Mouse (Mus musculus) testis, adult 2 months (tissue): ENCODE measurements around the gene Lyrm1.

Experiments used
- CTCF ChIP-seq: fragments of 200-500 bp; IDR thresholded peaks from 2 replicates; pipeline ENCODE4 v1.5.1; 2012; ENCODE audit warnings: low read depth, mild to moderate bottlenecking, inconsistent platforms, low read length, moderate library complexity; ENCODE audit not compliant: control insufficient read depth, insufficient read depth, insufficient replicate concordance
- POLR2A ChIP-seq: fragments of 200-500 bp; IDR thresholded peaks from 2 replicates; pipeline ENCODE4 v1.6.1; 2012; ENCODE audit warnings: low read depth, mild to moderate bottlenecking, inconsistent platforms, low read length, moderate library complexity; ENCODE audit not compliant: control insufficient read depth

DNA sequence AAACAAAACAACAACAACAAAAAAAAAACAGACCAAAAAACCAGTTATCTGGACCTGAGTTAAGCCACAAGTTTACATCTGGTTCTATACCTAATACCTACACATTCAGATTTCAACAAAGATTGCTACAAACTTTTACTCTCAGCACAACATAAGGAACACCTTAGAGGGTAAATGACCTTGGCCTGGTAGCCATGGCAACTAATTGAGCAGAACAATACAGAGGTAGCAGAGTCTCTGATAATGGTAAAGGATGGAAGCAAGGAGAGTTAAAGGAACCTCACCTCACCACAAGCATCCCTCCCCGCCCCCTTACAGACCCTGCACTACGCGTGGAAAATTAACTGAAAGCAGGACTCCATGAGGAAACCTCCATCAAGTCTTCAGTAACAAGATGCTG, 35.5 kb upstream of the Lyrm1 start:
- TF ChIP-seq CTCF (no peak), POLR2A (no peak)
